Mouse (Mus musculus): Measurements from ENCODE around the gene S100a5.

GRCm38 (mm10) chr3:90575320-90575719 is 33.0 kb upstream of the S100a5 start:
- TF ChIP-seq CTCF (IDR thresholded peaks at IDR 0.05; ENCODE audit: low read depth) (no peak), EP300 (optimal IDR thresholded peaks at IDR 0.05) (no peak)

Data from stomach, postnatal 0 days (tissue).